Mouse (Mus musculus): ENCODE measurements around the gene Brinp1.
"Not testable (repeated sequence)": the region's sequence is repeated elsewhere in the genome, so short reads cannot be mapped to it uniquely, and the experiment has no call there.

Brinp1 gene

DNA sequence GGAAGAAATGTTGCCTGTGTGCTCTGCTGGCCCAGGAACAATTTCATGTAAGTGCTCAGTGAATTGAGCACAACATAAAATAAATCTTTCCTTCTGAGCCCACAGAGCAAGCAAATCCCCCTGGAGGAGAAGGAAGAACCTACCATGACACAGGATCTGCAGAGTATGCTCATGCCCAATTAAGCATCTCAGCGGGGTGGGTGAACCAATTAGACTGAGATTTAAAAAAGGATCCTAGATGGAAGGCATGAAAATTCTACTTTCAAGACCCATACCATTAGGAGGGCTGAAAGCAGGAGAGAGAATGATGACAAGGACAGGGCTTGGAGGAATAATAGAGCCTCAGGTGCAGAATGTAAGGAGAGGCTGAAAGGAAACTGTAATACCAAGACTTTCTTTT lies 107.2 kb downstream of the Brinp1 start:
- ATAC-seq (ENCODE audit: insufficient number of reproducible peaks, low FRiP score, low TSS enrichment): 0 out of 2 replicates have a peak, but pooled peaks have one; percentile 38

DNA sequence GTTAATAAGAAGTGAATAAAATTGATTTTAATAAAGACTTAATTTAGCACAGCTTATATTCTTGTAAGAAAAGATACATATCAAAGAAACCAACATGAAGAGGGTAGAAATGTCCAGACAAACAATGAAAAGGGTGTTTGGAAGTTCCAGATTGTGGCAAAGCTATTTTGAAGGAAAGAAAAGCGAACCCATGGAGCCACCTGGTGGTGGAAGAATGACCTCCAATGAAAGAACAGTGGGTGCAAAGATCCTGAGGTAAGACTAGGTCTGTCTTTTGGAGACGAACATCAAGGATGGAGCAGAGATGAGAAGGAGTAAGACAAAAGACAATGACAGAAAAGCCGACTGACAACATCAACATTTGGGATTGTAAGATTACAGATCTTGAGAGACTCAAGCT lies 108.2 kb downstream of the Brinp1 start:
- no peak for ATAC-seq (ENCODE audit: insufficient number of reproducible peaks, low FRiP score, low TSS enrichment)

DNA sequence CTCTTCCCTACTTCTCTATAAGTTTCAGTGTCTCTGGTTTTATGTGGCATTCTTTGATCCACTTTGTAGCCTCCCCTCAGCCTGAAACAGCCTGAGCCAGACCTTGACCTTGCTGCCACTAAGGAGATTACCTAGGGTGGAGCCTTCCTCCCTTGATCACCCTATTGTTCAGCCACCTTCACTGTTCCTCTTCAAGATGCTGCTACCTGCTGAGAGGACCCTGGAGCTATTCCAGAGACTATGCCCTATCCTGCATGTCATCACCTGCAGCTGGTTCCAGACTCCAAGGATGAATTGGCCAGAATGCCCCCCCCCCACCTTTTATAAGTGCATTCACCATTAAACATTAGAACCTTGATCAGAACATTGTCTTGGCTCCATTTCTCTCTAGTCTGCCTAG lies 140.2 kb downstream of the Brinp1 start:
- not testable (repeated sequence) for ATAC-seq (ENCODE audit: insufficient number of reproducible peaks, low FRiP score, low TSS enrichment)

DNA sequence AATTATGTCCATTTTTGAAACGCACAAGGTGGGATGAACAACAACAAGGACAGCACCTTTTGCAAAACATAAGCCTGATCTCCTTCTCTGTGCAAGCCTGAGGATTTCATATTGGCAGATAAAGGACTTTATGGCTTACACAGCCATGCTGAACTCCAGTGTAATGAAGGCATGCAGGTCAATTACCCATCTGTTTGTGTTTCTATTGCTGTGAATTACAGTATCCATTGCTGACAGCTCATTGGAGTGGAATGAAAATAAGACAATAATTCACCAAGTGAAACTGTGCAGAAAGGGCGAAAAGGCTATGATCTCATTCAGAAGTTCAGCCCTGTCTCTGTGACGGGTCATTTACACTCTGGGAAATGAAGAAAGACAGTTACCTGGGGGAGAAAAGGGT lies 147.7 kb downstream of the Brinp1 start:
- ATAC-seq (ENCODE audit: insufficient number of reproducible peaks, low FRiP score, low TSS enrichment): peak; percentile 68

DNA sequence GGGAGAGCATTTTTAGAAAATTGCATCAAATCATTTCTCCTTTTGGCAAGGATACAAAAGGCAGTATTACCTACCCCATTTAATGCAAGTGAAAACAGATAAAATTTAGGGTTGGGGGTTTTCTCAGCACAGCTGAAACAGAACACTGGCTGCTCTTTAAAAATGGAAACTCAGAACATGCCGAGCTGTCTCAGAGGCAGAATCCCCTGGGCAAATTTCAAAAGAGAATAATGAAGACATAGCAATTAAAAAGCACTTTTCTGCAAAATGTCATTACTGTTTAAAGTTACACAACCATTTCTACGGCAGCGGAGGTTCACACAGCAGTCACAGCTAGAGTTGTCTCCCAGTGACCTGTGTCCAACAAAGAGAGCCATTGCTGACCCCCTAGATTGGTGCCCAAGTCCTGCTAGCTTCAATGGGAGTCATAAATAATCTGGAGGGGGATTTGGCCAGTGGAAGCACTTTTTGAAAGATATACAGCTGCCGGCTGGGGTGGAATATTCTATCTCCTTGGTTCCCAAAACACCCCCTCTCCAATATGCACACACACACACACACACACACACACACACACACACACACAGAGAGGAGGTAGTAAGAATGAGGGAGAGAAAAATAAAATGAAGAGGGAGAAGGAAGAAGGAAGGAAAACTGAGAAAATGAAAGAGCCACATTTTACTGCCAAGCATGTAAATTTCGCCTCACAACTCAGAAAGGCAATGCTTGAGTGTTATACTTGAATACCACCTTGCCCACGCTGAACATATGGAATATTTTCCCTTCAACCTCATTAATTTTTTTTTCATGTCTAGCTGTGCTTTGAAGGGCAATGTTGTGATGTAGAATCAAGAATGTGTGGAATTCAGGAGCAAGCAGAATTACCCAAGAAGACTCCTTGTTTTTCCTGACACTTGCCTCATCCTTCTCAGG lies 152.0 kb downstream of the Brinp1 start:
- no peak for ATAC-seq (ENCODE audit: insufficient number of reproducible peaks, low FRiP score, low TSS enrichment)

DNA sequence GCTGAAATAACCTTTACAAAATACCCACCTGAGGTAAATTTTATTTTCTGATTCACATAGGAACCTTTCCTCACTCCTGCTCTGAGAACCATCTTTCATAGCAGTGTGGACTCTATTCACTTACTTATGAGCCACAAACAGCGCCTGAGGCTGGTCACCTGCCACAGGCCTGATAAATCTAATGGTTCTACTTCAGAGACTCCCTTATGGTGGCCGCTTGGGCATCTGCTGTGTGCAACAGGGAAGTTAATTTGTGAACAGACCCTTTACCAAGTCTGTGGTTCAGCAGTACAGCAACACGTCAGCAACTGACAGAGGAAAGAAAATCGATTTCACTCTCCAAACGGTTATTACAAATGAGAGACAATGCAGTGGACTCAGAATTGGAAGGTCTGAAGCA lies 164.2 kb downstream of the Brinp1 start:
- ATAC-seq (ENCODE audit: insufficient number of reproducible peaks, low FRiP score, low TSS enrichment): no peak

DNA sequence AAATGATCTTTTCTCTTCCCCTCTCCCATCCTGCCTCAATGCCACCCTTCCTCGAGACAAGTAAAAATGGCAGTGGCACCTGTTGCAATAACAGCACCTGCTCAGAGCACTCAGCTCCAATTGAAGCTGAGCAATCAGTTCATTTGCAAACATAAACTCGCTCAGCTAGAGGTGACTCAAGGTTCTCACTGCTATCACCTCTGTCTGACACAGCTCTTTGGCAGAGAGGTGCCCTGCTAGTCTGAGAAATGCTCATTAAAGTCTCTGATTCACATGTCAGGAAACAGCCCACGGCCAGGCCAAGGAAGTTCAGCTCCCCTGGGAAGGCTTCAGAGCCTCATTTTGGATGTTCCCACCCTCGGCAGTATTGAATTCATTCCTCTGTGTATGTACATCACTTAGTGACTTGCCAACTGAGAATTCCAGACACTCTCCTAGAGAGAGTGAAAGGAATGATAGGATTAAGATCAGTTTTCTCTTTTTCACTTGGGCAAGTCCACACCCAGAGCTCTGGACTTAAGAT lies 165.7 kb downstream of the Brinp1 start:
- ATAC-seq (ENCODE audit: insufficient number of reproducible peaks, low FRiP score, low TSS enrichment): no peak; the same call in 1 of the 2 replicates

DNA sequence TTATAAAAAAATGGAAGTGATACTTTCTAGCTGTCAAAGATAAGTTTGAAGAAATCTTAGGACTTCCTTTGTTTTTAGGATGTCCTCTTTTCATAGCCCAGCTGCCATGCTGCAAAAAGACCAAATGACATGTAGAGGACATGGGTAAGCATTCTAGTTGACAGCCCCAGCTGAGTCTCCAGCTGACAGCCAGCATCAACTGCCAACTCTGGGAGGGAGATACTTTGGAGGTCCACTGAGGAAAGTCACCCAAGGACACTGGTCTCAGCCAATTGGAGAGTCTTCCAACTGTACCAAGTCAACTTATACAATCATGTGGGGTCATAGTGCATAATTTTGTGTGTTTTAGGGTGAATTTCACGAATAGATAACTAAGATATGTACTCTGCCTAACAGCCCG lies 166.6 kb downstream of the Brinp1 start:
- ATAC-seq (ENCODE audit: insufficient number of reproducible peaks, low FRiP score, low TSS enrichment): 0 out of 2 replicates have a peak, but pooled peaks have one; percentile 31

DNA sequence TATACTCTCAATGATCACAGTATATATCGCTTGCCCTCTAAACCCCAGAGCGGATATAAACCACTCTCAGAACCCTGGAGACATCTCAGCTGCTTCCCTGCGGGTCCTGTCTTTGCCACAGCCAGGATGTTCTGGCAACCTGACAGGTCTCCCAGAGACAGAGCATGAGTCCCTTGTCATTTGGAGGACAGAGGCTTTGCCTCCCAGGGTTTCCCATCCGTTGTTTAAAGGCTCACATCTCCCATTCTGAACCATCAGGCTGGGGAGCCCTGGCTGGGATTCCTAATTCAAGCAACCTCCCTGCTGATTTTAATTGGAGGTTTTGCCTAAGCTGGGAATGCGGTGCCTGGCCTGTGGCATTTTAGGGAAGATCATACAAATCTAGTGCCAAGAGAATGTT lies 185.9 kb downstream of the Brinp1 start:
- peak; percentile 91 for ATAC-seq (ENCODE audit: insufficient number of reproducible peaks, low FRiP score, low TSS enrichment)

DNA sequence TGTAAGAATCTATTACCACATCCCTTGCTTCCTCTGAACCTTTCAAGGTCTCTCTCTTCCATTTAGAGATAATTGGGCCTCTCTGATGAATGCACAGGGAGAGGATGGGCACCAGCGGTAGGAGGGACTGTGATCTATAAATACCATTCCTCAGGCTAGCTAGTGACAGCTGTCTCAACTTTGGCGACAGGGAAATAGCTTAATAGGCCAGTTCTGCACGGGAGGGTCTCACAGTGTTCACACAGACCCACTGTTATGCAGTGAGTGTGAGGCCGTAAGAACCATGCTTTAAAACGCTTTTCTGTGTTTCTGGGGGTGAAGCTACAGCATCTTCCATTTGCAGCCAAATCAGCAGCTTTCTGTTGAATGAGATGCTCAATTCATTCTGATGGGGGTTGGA lies 186.8 kb downstream of the Brinp1 start:
- no peak for ATAC-seq (ENCODE audit: insufficient number of reproducible peaks, low FRiP score, low TSS enrichment)

DNA sequence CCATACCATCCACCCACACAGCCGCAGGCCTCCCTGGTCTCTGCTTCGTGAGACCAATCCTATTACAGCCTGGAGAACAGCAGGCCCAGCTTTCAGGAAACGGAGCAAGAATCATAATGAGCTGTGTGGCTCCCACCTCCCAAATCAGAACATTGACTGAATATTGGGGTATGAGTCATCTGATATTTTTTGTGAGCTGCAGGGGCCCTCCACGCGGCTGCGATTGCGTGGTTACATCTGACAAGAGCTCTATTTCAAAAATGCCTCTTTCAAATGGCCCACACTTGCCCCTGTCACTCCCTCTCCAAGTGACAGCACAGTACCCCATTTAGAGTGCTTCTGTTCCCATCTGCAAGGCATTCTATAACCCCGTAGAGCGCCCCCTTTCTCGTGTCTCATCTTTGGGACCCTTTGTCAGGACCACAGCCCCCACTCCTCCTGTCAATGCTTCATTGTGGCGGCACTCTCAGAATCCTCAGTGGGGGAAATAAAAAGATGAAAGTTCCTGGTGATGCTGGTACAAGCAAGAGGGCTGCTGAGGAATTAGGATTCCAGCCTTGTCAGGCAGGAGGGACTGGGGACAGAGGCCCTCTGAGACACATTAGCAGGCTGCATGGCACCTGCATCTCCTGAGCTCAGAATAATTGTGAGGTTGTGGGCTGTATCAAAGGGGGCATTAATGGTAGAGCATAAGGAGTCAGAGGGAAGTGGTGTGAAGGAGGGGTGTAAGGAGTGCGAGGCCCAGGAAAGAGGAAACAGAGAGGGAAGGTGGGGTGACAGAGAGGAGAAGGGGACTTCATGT lies 188.2 kb downstream of the Brinp1 start:
- ATAC-seq (ENCODE audit: insufficient number of reproducible peaks, low FRiP score, low TSS enrichment): no peak

DNA sequence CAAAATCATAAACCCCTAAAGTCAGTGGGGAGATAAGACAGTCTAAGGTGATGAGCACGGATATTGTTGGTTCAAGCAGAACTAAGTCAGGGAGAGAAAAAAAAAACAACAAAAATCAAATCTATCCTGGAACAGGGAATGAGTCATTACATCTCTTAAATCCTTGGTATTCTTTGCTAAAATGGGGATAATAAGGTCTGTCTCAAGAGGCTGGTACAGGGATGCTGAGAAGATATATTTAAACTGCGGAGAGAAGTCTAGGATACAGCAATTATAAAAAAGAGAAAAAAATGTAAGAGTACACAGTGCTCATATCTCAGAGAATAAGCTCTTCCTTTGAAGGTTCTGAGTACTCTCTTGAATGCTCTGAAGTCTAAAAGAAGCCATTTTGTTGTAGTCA lies 189.3 kb downstream of the Brinp1 start:
- no peak for ATAC-seq (ENCODE audit: insufficient number of reproducible peaks, low FRiP score, low TSS enrichment)

DNA sequence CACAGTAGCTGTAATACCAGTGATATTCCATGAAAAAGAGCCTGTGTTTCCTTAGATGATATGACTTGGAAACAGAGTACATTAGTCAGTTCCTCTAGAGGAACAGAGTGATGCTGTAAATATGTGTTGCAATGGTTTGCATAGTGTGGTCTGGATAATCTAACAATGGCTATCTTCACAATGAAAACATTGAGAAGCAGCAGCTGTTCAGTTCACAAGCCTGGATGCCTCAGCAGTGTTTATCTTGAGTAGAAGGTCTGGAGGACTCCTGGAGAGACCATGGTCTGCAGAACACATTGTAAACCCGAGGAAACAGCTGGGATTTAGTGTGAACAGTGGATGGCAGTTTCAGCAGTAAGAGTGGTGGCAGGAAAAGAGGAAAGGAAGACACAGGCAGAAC lies 233.2 kb downstream of the Brinp1 start:
- ATAC-seq (ENCODE audit: insufficient number of reproducible peaks, low FRiP score, low TSS enrichment): no peak

All from cerebellum, adult (tissue).